Mouse (Mus musculus) bone marrow, adult 2 months (tissue): ENCODE data around the gene Plcg2.

Experiments
- CTCF ChIP-seq: fragments of 200-500 bp; IDR thresholded peaks from 2 replicates; pipeline ENCODE4 v1.5.1; 2011; ENCODE audit warnings: low read length, control low read depth; ENCODE audit not compliant: control insufficient read depth, insufficient read depth
- POLR2A ChIP-seq: fragments of 200-500 bp; IDR thresholded peaks from 2 replicates; pipeline ENCODE4 v1.6.1; 2011; ENCODE audit warnings: low read depth, mild to moderate bottlenecking, control low read depth, low read length, borderline replicate concordance; ENCODE audit not compliant: control insufficient read depth

DNA sequence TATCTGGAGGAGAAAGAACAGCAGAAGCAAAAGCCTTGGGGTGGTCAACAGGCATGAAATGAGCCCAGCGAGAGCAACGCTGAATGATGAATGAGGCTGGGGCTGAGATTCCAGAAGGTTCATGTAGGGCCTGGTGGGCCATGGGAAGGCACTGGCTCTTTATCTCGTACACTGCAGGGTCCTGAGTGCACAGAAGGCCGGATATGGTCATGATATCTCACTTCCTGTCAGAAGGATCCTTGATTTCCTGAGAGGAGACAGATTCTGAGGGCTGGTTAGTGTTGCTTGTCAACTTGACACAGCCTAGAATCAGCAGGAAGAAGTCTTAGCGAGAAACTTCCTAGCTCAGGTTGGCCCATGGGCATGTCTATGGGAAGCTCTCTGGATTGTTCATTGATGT, 98.7 kb downstream of the Plcg2 start:
- no peak for TF ChIP-seq CTCF
- TF ChIP-seq POLR2A, result no peak
